Mouse (Mus musculus) lung, adult 2 months (tissue): ENCODE data around the gene Fbln5. TPM values are rescaled to one million over a fixed set of nuclear protein-coding genes. Genes with fewer than 3 reads are reported as not detected.
A peak's percentile ranks its signal among the peaks of the same experiment; 100 is the strongest.

Experiments
- DNase-seq: peaks from one replicate; pipeline ENCODE4 v3.0.0; 2022
- H3K4me1 ChIP-seq: fragments of 200-500 bp; 2 replicates; pipeline ENCODE4 v1.6.1; 2011; ENCODE audit warnings: low read length; ENCODE audit not compliant: control insufficient read depth, insufficient read depth
- H3K4me3 ChIP-seq: fragments of 200-500 bp; replicated peaks from 2 replicates; pipeline ENCODE3; 2011; ENCODE audit warnings: low read depth, mild to moderate bottlenecking, control low read depth, low read length; ENCODE audit errors: extremely low read depth
- CTCF ChIP-seq: fragments of 200-500 bp; IDR thresholded peaks from 2 replicates; pipeline ENCODE4 v1.5.1; 2011; ENCODE audit warnings: mild to moderate bottlenecking, low read length, control low read depth; ENCODE audit not compliant: insufficient read depth
- POLR2A ChIP-seq: fragments of 200-500 bp; IDR thresholded peaks from 2 replicates; pipeline ENCODE4 v1.6.1; 2011; ENCODE audit warnings: low read depth, mild to moderate bottlenecking, control low read depth, low read length, borderline replicate concordance; ENCODE audit errors: extremely low read depth
- WGBS: fragments of 180-500 bp; shearing (Covaris S2); methylation state at CpG from one replicate; pipeline ENCODE4 v1.1.7; 2018; 5-methylcytosine and 5-hydroxymethylcytosine counted together
- polyA plus RNA-seq: library from polyadenylated mRNA; depleted of rRNA; stranded (reverse); fragments of >200 nt; gene quantifications from 2 replicates; pipeline ENCODE4 v1.2.3, GENCODE M21; 2012

Fbln5 gene
- polyA plus RNA-seq, 1 experiment = 126 TPM

DNA sequence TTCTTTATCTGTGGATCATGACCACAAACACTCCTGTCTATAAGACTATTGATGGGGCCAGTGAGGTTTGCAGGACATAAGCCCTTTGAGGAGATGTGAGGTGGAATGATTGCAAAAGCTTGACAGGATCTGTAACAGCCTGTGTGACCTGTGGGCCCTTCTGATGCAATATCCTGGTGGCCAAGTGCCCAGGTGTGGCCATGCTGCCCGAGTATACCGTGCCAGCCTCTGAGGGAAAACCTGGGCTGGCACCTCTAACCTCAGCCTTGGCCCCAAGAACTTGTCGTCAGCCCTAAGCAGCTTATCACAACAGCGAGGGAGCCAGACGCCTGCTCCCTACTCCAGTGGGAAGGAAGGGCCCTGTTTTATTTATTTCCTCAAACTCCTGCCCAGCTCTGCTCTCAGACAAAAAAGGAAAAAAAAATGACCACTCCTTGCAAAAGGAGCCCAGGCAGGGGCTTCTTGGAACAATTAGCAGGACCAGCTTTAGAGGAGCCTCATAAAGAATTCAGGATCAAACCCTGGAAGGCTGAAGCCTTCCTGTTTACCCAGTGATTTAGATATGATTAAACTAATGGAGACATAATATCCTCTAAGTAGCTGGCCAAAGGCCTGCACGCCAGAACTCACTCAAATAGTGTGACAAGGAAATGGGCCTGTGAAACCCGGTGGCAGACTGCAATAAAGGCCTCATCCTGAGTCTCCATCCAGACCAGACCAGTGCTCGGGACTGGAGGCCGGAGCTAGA, 51.4 kb downstream of the Fbln5 start:
- peaks cover 6% of the 10 kb centered on the region for H3K4me1 ChIP-seq
- TF ChIP-seq CTCF (no peak), POLR2A (no peak)
- 19% methylated on average over 9 of the region's 9 CpGs for WGBS
- no peak overlapping the region for H3K4me3 ChIP-seq
- DNase-seq = peak; percentile 80

GRCm38 (mm10) chr12:101766228-101766852, 52.5 kb downstream of the Fbln5 start:
- 36% methylated on average over 3 of the region's 3 CpGs for WGBS
- DNase-seq = peak; percentile 77
- no peak overlapping the region for H3K4me3 ChIP-seq
- no peak for TF ChIP-seq CTCF
- no peak for TF ChIP-seq POLR2A
- peaks cover 8% of the 10 kb centered on the region for H3K4me1 ChIP-seq

DNA sequence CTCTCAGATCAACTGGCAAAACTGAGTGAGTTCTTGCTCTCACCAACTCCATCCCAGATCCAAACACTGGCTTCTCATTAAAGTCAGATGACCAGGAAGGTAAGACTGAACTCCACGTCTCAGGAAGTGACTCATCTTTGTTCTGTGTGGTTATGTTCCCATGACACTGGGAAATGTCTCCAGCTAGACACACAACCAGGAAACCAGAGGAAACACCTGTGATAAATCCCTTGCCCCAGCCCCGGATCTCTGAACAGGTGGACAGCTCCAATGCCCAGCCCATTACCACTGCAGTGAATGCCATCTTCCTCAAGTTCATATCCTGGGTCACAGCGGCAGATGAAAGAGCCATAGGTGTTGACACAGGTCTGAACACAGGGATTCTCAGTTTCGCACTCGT, 54.0 kb downstream of the Fbln5 start:
- TF ChIP-seq CTCF = no peak
- TF ChIP-seq POLR2A = no peak
- no peak for DNase-seq
- Histone ChIP-seq H3K4me1 (peaks cover 8% of the 10 kb centered on the region), H3K4me3 (no peak overlapping the region)
- 69% methylated on average over 5 of the region's 5 CpGs for WGBS

DNA sequence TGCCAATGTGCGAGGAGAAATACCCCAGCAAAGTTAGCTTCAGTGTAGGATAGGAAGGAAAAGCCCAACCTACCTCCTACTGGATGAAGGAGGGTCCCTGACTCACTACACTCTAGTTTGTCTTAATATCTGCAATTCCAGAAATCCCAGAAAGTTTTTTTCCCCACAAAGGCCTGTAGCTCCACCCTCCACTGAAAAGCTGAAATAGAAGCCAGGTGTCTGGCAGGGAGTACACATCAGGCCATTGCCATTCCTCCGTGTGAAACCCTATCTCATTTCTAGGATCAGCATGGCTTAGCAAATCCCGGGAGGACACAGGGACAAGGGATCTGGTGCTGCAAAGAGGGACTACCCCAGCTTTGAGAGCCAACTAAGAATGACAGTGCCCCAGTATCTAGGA, 55.8 kb downstream of the Fbln5 start:
- 60% methylated on average over 3 of the region's 3 CpGs for WGBS

DNA sequence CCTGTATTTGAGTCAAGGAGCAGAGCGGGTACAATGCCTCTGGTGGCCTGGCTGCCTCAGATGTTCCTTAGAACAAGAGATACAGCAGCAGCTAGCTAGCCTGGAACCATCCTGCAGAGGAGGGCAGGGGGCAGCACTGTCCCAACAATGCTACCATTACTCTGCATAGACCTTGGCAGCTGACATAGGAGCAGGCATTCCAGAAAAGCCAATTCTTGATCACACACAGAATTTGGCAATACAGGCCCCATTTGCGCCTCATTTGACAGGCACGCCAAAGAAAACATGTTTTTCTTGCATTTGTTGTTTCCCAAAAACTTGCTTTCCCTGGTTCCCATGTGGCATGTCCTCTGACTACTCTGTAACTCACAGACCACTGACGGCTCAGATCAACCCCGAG, 56.8 kb downstream of the Fbln5 start:
- no peak for TF ChIP-seq POLR2A
- peak; percentile 50 for TF ChIP-seq CTCF
- peaks cover 7% of the 10 kb centered on the region for H3K4me1 ChIP-seq
- 82% methylated on average over 5 of the region's 5 CpGs for WGBS
- H3K4me3 ChIP-seq = no peak overlapping the region
- DNase-seq = no peak

More for the DNA sequence above, 55.8 kb downstream of the Fbln5 start:
- no peak overlapping the region for H3K4me3 ChIP-seq
- TF ChIP-seq CTCF = no peak
- TF ChIP-seq POLR2A = no peak
- peaks cover 10% of the 10 kb centered on the region for H3K4me1 ChIP-seq
- DNase-seq = no peak

- peak; percentile 44 for DNase-seq
- TF ChIP-seq POLR2A = no peak
- no peak for TF ChIP-seq CTCF
- Histone ChIP-seq H3K4me3 (no peak overlapping the region), H3K4me1 (peaks cover 6% of the 10 kb centered on the region)
- 49% methylated on average over 6 of the region's 6 CpGs for WGBS
Observed at GRCm38 (mm10) chr12:101759440-101760045, 59.3 kb downstream of the Fbln5 start.

DNA sequence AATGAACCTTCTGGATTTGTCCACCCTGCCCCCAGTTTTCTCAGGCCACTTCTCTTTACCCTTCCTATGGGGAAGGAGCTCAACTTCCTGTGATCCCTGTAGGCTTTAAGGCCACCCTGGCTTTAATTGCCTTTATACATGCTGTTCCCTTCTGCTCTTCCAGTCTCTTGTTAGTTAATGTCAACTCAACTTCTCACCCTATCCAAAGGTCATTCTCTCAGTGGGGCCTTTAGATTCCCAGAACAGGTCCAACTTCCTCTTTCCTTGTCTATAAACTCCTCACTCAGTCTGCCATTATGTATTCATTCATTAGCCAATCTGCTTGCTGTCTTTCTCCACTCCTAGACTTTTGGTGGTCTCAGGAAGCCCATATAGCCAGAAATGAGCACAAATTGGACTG, 60.2 kb downstream of the Fbln5 start:
- no peak for TF ChIP-seq POLR2A
- TF ChIP-seq CTCF = no peak
- H3K4me3 ChIP-seq = no peak overlapping the region
- H3K4me1 ChIP-seq = peaks cover 6% of the 10 kb centered on the region; the same call in 1 of the 2 replicates
- DNase-seq = no peak

- TF ChIP-seq CTCF = no peak
- TF ChIP-seq POLR2A = no peak
- Histone ChIP-seq H3K4me3 (no peak overlapping the region), H3K4me1 (peaks cover 10% of the 10 kb centered on the region)
- DNase-seq = no peak
- WGBS = 65% methylated on average over 2 of the region's 2 CpGs
Observed at GRCm38 (mm10) chr12:101742375-101742774, 76.5 kb downstream of the Fbln5 start.

- WGBS = 4% methylated on average over 2 of the region's 2 CpGs
- peaks cover 10% of the 10 kb centered on the region for H3K4me1 ChIP-seq
- no peak overlapping the region for H3K4me3 ChIP-seq
- no peak for TF ChIP-seq POLR2A
- no peak for TF ChIP-seq CTCF
- DNase-seq = no peak
Observed at GRCm38 (mm10) chr12:101740486-101740885, 78.4 kb downstream of the Fbln5 start.
